Mouse (Mus musculus) kidney, postnatal 0 days (tissue): ENCODE measurements around the gene Kcmf1. TPM values are rescaled to one million over a fixed set of nuclear protein-coding genes. Genes with fewer than 3 reads are reported as not detected.
A peak's percentile ranks its signal among the peaks of the same experiment; 100 is the strongest.

Experiments used
- ATAC-seq: fragments of 200-750 bp; cut with Nextera tagmentation; replicated peaks from 2 replicates; pipeline ENCODE4 v1.8.0; 2017; ENCODE audit warnings: low read depth, moderate number of reproducible peaks, moderate TSS enrichment, moderate library complexity; ENCODE audit not compliant: low FRiP score
- DNase-seq: peaks from one replicate; pipeline ENCODE4 v3.0.0-alpha.2; 2016; ENCODE audit warnings: low spot score
- H3K27ac ChIP-seq: fragments of 300-500 bp; sonication (generic); 2 replicates; pipeline ENCODE4 v1.5.1; 2014; ENCODE audit warnings: mild to moderate bottlenecking
- H3K27me3 ChIP-seq: fragments of 300-500 bp; sonication (generic); 2 replicates; pipeline ENCODE4 v1.6.1; 2014; ENCODE audit warnings: low read length, mixed read lengths; ENCODE audit not compliant: insufficient read depth
- H3K36me3 ChIP-seq: fragments of 300-500 bp; sonication (generic); 2 replicates; pipeline ENCODE4 v1.6.1; 2014; ENCODE audit warnings: low read length, mixed read lengths; ENCODE audit not compliant: insufficient read depth
- H3K4me1 ChIP-seq: fragments of 300-500 bp; sonication (generic); replicated peaks from 2 replicates; pipeline ENCODE4 v1.6.1; 2014; ENCODE audit warnings: antibody characterized with exemption, low read length, mixed read lengths; ENCODE audit not compliant: insufficient read depth
- H3K4me2 ChIP-seq: fragments of 300-500 bp; sonication (generic); 2 replicates; pipeline ENCODE4 v1.6.1; 2014; ENCODE audit warnings: mild to moderate bottlenecking, low read length, moderate library complexity, mixed read lengths
- H3K4me3 ChIP-seq: fragments of 300-500 bp; sonication (generic); replicated peaks from 2 replicates; pipeline ENCODE4 v1.5.1; 2014; ENCODE audit warnings: low read depth, low read length
- H3K9ac ChIP-seq: fragments of 300-500 bp; sonication (generic); 2 replicates; pipeline ENCODE4 v1.6.1; 2014; ENCODE audit warnings: low read depth, low read length
- H3K9me3 ChIP-seq: fragments of 300-500 bp; sonication (generic); replicated peaks from 2 replicates; pipeline ENCODE4 v1.6.1; 2016; ENCODE audit warnings: low read length, inconsistent platforms, mixed read lengths
- CTCF ChIP-seq: IDR thresholded peaks from 2 replicates; pipeline ENCODE4 v1.5.1; 2016; ENCODE audit warnings: antibody characterized with exemption, low read depth, mild to moderate bottlenecking, moderate library complexity
- WGBS: fragments of 180-500 bp; shearing (Covaris S2); extraction: QIAGEN DNeasy Blood & Tissue Kit; methylation state at CpG from one replicate; pipeline ENCODE4 v1.1.7; 2014; 5-methylcytosine and 5-hydroxymethylcytosine counted together
- polyA plus RNA-seq: library from polyadenylated mRNA; unstranded; fragments of >200 nt; fragmentation: Nextera tagmentation; extraction: Ambion mirVana; gene quantifications from 2 replicates; pipeline ENCODE4 v1.2.1, GENCODE M21; 2015

Gene Kcmf1
- polyA plus RNA-seq, 1 experiment from 2014 or later: 57.7 TPM

DNA sequence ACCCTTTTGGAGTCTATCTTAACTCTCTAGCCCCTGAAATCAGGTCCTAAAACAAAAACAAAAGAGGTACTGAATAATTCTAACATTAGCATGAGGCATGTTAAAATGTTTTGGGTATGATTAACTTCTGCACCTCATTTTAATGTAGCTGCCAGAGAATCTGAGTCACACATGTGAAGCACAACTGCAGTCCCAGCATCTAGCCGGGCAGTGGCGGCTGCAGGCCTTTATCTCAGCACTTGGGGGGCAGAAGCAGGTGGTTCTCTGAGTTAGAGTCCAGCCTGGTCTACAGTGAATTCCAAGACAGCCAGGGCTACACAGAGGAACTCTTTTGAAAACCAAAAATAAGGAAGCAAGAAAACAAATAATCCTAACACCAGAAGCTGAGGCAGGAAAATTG lies 11.1 kb downstream of the Kcmf1 start:
- TF ChIP-seq CTCF: no peak
- ATAC-seq (no peak), DNase-seq (no peak)
- no peak overlapping the region for H3K9ac ChIP-seq
- H3K4me3 ChIP-seq: no peak overlapping the region
- WGBS: 73% methylated on average over 2 of the region's 2 CpGs
- no peaks in the 10 kb centered on the region for H3K9me3 ChIP-seq
- H3K36me3 ChIP-seq: no peaks in the 10 kb centered on the region
- no peak overlapping the region for H3K27ac ChIP-seq
- H3K4me1 ChIP-seq: no peaks in the 10 kb centered on the region
- H3K4me2 ChIP-seq: no peak overlapping the region
- no peaks in the 10 kb centered on the region for H3K27me3 ChIP-seq

DNA sequence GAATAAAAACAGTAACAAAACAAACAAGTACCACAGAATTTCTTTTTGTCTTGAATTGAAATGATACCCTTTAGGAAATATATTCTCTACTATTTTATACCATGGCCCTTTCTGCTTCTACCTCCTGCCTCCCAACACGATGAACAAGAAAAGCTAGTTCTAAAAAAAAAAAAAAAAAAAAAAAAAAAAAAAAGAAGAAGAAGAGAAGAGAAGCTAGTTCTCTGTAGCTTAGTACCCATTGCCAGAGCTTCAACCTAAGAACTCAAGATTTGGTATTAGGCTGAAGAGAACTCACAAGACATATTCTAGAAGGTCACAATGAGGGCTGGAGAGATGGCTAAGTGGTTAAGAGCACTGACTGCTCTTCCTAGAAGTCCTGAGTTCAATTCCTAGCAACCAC lies 14.5 kb downstream of the Kcmf1 start:
- DNase-seq (no peak), ATAC-seq (no peak)
- WGBS: 78% methylated on average over 1 of the region's 1 CpGs

DNA sequence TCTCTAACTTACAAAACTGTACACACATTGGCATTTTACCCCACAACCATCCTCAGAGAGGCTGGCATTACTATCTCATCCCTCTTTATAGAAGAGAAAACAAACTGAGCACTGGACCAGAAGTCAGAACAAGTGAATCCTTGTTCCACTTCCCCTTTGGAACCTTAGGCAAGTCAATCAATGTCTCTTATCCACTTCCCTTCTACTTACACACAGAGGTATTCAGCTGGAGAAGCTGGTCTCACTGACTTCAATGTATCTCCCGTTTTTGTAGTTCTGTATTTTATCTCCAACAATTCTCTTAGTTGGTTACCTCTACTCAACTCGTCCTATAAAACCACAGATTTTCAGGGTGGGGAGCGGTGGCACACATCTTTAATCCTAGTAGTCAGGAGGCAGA lies 15.0 kb downstream of the Kcmf1 start:
- Histone ChIP-seq H3K4me2 (no peak overlapping the region), H3K9ac (no peak overlapping the region), H3K36me3 (no peaks in the 10 kb centered on the region), H3K4me1 (peaks cover 11% of the 10 kb centered on the region; the same call in 1 of the 2 replicates), H3K27me3 (no peaks in the 10 kb centered on the region), H3K9me3 (no peaks in the 10 kb centered on the region), H3K4me3 (no peak overlapping the region), H3K27ac (no peak overlapping the region)
- no peak for TF ChIP-seq CTCF
- 83% methylated on average over 3 of the region's 3 CpGs for WGBS
- no peak for DNase-seq
- no peak for ATAC-seq

More for the DNA sequence above, 14.5 kb downstream of the Kcmf1 start:
- Histone ChIP-seq H3K36me3 (no peaks in the 10 kb centered on the region), H3K27ac (no peak overlapping the region), H3K9ac (no peak overlapping the region), H3K27me3 (no peaks in the 10 kb centered on the region), H3K4me3 (no peak overlapping the region), H3K4me2 (no peak overlapping the region), H3K9me3 (no peaks in the 10 kb centered on the region), H3K4me1 (peaks cover 7% of the 10 kb centered on the region; the same call in 1 of the 2 replicates)
- TF ChIP-seq CTCF: no peak

DNA sequence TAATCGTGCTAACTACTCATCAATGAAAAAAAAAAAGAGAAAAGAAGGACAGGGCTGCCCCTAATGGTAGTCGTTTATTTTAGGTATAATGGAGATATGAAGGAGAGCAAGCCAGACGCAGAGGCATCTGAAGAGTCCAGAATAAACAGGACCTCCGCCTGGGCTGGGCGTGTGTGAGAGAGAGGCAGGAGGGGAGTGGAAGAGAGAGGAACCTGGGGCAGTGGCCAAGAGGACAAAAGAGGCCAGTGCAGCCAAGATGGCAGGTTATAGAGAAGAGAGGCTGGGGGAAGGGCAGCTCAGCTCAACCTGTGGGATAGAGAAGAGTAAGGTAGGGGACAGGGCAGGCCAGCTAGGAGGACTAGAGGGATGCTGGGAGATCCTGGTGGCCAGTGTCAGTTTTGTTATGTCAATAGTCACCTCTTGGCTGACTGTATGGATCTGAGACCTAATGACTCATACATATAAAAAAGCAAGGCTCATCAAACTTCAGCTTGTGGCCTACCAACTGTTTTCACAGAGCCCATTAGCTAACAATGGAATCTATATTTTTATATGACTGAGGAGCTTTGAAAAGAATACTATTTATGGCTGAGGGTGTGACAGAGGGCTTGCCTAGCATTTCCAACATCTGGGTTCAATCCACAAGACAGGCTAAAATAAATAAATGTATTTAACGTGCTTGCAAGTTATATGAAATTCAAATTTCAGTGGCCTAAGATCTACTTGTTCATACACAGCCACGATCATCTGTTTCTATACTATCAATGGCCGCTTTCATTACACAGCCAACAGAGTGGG lies 16.9 kb downstream of the Kcmf1 start:
- peaks cover 16% of the 10 kb centered on the region; the same call in 1 of the 2 replicates for H3K4me1 ChIP-seq
- peak; percentile 27; the same call in 1 of the 2 replicates for ATAC-seq
- peak; percentile 71 for DNase-seq
- H3K9ac ChIP-seq: no peak overlapping the region
- no peaks in the 10 kb centered on the region for H3K9me3 ChIP-seq
- H3K27me3 ChIP-seq: no peaks in the 10 kb centered on the region
- H3K27ac ChIP-seq: no peak overlapping the region
- H3K4me3 ChIP-seq: no peak overlapping the region
- TF ChIP-seq CTCF: no peak
- H3K4me2 ChIP-seq: no peak overlapping the region
- 67% methylated on average over 8 of the region's 8 CpGs for WGBS
- H3K36me3 ChIP-seq: no peaks in the 10 kb centered on the region

DNA sequence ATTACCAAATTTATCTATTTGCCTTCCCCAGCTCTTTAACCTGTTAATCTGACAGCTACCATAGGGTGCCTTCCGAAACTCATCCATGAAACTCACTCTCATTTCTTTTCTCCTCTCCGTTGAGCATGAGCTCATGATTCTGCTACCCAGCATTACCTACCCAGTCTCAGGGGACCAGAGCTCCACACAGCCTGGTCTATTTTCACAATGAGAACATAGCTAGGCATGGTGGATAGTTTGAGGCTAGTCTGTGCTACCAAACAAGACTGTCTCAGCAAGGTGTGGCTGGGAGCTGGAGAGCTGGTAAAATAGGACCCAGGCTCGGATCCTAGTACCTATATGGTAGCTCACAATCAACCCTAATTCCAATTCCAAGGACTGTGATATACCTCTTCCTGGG lies 17.6 kb downstream of the Kcmf1 start:
- WGBS: 90% methylated on average over 3 of the region's 3 CpGs
- Histone ChIP-seq H3K4me1 (peaks cover 16% of the 10 kb centered on the region; the same call in 1 of the 2 replicates), H3K4me2 (no peak overlapping the region), H3K4me3 (no peak overlapping the region), H3K9ac (no peak overlapping the region), H3K36me3 (no peaks in the 10 kb centered on the region), H3K27ac (no peak overlapping the region), H3K27me3 (no peaks in the 10 kb centered on the region), H3K9me3 (no peaks in the 10 kb centered on the region)
- DNase-seq: no peak
- no peak for ATAC-seq
- TF ChIP-seq CTCF: no peak

DNA sequence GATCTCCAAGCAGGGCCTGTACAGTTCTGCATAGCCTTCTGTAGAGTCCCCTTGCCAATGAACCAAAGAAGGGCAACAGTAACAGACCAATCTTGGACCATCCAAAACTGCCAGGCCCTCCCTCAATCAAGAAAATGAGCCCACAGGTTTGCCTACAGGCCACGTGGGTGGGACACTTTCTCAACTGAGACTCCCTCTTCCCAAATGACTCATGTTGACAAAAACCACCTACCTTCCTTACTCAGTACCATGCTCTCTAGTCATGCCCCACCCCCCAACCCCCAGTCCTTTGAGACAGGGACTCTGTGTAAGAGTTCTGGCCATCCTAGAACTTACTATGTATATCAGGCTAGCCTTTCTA lies 18.2 kb downstream of the Kcmf1 start:
- no peak overlapping the region for H3K9ac ChIP-seq
- no peak overlapping the region for H3K4me3 ChIP-seq
- no peaks in the 10 kb centered on the region for H3K36me3 ChIP-seq
- H3K4me2 ChIP-seq: no peak overlapping the region
- no peak overlapping the region for H3K27ac ChIP-seq
- WGBS: 44% methylated on average over 1 of the region's 1 CpGs
- DNase-seq: no peak
- peaks cover 16% of the 10 kb centered on the region; the same call in 1 of the 2 replicates for H3K4me1 ChIP-seq
- H3K9me3 ChIP-seq: no peaks in the 10 kb centered on the region
- no peak for ATAC-seq
- H3K27me3 ChIP-seq: no peaks in the 10 kb centered on the region
- TF ChIP-seq CTCF: no peak
